Mouse (Mus musculus) fibroblast of lung, adult 2 months (primary cell): Measurements from ENCODE around the gene Gimap9.

Experiments
- DNase-seq: peaks from one replicate; pipeline ENCODE4 v3.0.0-alpha.2; 2011; ENCODE audit warnings: low read depth

Gimap9 gene

GRCm38 (mm10) chr6:48675931-48676859 is at the start of gene Gimap9:
Gimap9 (plus strand) TSS chr6:48676129.
- DNase-seq, result no peak

- DNase-seq, result no peak
Observed at GRCm38 (mm10) chr6:48626464-48626863, 49.5 kb upstream of the Gimap9 start, which contains the start of gene AI854703. AI854703 (plus strand) TSS chr6:48626764.

- no peak for DNase-seq
Observed at GRCm38 (mm10) chr6:48626984-48627383, 48.9 kb upstream of the Gimap9 start.

- DNase-seq, result no peak
Observed at GRCm38 (mm10) chr6:48627511-48627924, 48.4 kb upstream of the Gimap9 start.

GRCm38 (mm10) chr6:48628377-48628776 is 47.6 kb upstream of the Gimap9 start:
- no peak for DNase-seq

- DNase-seq, result no peak
Observed at GRCm38 (mm10) chr6:48628808-48629660, 46.9 kb upstream of the Gimap9 start.

- DNase-seq, result no peak
Observed at GRCm38 (mm10) chr6:48629661-48630034, 46.3 kb upstream of the Gimap9 start.

- no peak for DNase-seq
Observed at GRCm38 (mm10) chr6:48630831-48631230, 45.1 kb upstream of the Gimap9 start.

- no peak for DNase-seq
Observed at GRCm38 (mm10) chr6:48635105-48635504, 40.8 kb upstream of the Gimap9 start.

GRCm38 (mm10) chr6:48636515-48636914 is 39.4 kb upstream of the Gimap9 start:
- peak; percentile 16 for DNase-seq

DNA sequence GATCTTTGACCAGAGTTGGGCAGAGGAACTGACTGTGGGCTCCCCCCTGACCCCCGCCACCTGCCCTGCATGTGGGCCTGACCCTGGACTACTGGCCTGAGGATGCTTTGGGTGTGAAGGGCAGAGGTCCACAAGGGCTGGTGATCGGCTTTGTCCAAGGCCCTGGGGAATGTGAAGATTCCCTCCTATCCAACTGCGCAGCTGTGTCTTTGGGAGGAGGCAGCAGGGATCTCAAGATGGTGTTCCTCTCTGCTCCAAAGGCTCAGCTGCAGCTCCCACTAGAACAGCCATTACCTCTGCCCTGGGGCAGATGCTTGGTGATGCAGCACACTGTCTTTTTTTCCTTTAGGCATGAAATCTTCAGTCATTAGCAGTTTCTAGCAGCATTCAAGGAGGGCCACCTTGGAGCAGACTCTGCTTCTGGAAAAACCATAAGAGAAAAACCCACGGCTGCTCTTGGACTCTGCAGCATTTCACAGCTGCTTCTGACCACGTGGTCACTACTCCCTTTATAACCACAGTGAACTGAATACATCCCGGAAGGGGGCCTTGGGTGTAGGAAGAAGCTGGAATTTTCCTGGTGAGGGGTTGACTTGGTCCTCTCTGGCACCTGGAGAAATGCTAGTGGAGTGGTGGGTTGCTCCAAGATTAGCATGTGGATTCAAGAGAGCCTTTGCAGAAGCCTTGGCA is 38.0 kb upstream of the Gimap9 start:
- no peak for DNase-seq

DNA sequence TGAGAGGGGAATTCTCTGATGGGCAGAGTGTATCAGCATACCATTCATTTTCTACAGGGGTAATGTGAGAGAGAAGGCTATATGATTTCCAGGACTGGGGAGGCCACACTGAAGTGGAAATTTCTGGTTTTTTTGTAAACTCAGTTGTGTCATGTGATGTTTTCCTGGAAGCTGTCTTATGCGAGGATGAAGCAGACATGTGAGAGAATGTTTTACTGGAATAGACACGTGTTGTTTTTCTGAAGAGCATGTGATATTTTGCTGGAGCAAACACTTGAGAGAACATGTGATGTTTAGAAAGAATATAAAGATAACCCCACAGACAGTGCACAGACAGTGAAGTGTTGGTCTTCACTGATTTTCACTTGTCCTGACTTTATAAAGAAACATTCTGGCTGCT is 37.4 kb upstream of the Gimap9 start:
- DNase-seq, result no peak

DNA sequence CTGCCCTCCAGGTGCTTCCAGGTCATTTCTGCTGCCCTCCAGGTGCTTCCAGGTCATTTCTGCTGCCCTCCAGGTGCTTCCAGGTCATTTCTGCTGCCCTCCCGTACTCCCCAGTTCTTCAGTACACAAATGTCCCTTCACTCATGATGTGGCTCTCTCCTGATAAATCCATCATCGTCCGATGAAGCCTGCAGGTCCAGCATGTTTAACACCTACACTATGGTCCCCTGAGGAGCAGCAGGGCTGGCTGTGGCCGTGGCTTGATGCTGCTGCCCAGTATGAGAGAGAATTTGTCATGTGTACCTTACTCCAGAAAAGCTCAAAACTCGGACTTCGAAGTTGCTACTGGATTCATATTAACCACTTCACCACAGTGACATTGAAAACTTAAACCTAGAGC is 34.5 kb upstream of the Gimap9 start:
- no peak for DNase-seq

DNA sequence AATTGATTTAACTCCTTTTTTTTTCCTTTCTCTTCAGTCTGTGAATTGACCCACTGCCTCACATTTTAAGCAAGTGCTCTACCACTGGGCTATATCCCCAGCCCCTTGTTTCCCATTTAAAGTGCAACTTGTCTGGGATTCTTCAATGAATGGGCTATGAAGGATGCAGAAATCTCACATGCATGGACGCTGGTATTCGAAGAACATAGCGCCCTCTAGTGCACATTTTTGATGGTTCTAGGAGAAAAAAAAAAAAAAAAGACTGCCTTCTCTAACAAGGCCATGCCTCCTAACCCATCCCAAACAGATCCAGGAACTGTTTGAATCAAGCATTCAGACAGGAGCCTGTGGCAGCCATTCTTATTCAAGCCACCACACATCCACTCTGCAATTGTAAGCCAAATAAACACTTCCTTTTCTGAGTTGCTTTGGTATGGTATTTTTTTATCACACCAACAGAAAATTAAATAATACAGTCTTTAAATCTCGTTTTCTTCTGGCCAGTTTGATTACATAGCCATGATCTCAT is 33.1 kb upstream of the Gimap9 start:
- peak; percentile 56 for DNase-seq

GRCm38 (mm10) chr6:48645660-48646308 is 30.1 kb upstream of the Gimap9 start:
- no peak for DNase-seq

DNA sequence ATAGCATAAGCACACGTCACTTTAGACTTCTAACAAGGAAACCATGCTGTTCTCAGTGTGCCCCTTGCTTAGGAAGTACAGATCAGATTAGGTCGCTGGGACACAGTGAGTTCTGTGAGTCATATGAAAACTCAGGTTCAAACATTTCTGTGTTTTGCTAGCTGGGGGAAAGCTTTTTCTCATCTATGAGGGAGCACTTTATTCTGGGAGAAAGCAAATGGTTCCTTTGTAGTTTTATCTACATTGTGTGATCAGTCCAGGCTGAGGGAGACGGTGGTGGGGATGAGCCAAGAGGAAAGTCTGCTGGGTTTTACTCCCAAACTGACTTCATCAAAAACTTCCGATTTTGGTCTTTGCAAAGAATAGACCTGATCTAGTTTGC is 29.6 kb upstream of the Gimap9 start:
- no peak for DNase-seq

DNA sequence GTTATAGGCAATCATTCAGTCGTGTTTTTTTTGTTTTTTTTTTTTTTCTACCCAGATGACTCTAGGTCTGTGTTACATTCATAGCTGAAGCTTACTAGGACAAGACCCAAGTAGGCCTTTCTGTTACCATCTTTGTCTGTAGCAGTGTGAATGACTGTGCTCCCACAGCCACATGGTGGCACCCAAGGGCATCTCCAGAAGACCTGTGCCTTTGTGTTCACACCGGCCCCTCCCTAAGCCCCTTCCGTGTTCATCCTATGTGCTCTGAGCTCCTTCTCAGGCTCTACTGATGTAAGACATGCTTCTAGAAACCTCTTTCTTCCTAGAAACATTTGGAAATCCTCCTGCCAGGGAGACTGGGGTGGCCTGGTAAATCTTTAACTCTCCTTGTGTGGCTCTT is 28.9 kb upstream of the Gimap9 start, which contains the start of gene Gimap8:
Gimap8 (plus strand) TSS at position 240 of the 400 bp plus-strand sequence.
- DNase-seq, result no peak

DNA sequence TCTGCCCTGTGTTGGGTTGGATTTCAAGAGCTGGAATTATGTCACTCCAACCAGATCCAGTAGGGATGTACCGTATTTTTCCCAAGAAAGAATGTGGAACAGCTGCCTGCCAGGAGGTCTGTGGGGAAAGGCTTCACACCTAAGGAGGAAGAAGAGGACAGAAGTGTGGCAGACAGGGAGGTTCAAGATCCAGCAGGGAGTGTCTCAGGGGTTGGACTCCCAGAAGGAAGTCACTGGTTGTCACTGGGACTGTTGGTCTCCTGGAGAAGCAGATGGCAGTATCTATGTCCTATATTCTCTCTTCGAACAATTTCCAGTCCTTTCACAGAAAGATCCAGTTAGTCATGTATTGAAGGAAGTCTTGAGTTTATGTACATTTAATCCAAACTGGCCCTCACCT is 28.3 kb upstream of the Gimap9 start:
- no peak for DNase-seq

DNA sequence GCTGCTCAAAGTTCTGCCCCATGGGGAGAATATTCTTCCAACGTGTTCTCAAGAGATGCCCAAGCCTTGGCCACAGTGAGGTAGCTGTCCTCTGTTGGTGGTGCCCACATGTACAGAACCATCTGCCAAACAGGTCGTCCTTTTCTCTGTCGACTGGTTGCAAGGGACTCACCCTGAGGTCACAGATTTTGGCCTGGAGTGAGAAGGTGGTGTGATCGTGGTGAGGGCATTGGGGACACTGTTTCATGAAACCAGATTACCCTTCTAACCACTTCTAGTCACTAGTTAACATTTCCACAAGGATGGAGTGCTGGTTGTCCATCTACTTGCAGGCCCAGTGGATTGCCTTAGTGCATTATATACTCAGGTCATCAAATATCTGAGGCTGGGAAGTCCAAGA is 27.1 kb upstream of the Gimap9 start:
- no peak for DNase-seq

GRCm38 (mm10) chr6:48650041-48650440 is 25.9 kb upstream of the Gimap9 start:
- no peak for DNase-seq

DNA sequence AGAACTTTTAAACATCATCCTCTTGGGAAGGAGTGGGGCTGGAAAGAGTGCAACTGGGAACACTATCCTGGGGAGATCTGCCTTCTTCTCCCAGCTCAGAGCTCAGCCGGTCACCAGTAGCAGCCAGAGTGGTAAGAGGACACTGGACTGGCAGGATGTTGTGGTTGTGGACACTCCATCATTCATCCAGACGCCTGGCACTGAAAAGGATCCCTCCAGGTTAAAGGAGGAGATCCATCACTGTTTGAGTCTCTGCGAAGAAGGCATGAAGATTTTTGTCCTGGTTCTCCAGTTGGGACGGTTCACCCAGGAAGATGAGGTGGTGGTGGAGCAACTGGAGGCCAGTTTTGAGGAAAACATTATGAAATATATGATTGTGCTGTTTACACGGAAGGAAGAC is 17.2 kb upstream of the Gimap9 start:
- no peak for DNase-seq
